Mouse (Mus musculus): Measurements from ENCODE around the gene Amelx.

The Amelx gene

GRCm38 (mm10) chrX:169187100-169187499 lies at the start of gene Amelx:
Gene Amelx, minus strand, starts transcription at chrX:169187200.
- DNase-seq, result no peak

- DNase-seq, result no peak
These were observed 35.5 kb upstream of the Amelx start for GRCm38 (mm10) chrX:169222357-169223062.

GRCm38 (mm10) chrX:169220064-169220463 lies 33.1 kb upstream of the Amelx start:
- DNase-seq, result no peak

DNA sequence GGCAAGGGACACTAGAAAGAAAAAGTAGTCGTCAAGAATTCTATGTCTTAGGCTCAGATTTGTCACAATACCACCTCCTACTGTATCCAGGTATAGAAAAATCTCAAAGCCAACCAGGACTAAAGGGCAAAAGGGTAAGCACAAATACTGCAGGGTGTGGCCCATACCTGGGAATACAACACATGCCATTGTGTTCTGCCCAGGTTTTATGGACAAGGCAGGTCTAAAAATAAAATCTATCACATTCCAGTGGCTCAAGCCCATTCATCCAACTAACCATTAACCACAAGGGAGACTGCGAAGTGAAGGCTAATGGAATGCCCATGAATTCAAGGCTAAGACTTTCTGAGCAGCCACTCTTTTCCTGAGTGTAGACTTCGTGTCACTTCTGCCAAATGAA lies 23.0 kb upstream of the Amelx start:
- DNase-seq, result no peak

DNA sequence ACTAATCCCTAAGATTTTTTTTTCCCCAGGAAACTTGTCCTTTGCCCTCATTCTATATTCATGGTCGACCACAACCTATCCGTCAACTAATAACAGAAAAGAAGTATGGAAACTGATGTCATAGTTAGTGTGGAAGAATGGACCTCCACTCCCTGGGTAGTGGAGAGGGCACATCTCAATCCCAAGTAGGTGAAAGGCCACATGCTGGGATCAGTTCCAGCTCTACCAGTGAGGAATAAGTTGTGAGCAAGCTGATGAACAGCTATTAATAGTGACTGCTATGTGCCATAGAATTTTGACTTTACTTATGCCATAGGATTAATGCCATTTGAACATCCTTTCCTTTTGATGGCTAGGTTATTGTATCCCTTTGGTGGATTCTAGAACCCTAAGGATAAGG lies 8.4 kb downstream of the Amelx start:
- DNase-seq, result no peak

- DNase-seq, result peak; percentile 5 to 10
These were observed 13.2 kb downstream of the Amelx start for GRCm38 (mm10) chrX:169173796-169174195.

DNA sequence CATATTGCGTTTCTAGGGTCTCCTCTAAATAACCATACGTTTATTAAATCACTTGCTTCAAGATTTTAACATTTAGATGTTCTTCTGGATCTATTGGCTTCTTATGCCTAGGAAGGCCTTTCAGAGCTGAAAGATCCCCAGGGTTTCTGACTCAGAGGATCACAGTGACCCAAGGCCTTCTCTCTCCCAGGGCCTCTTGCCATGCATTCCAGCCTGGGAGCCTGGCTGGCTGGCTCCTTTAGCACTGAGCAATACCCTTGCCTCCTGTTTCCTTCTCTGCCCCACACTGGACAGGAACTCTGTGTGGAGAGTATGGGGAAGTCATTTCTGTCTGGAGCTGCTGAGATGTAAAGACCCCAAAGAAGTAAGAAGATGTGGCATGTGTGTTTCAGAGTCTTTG lies 16.0 kb downstream of the Amelx start:
- DNase-seq, result no peak

- no peak for DNase-seq
These were observed 28.6 kb downstream of the Amelx start for GRCm38 (mm10) chrX:169158385-169158784.

DNA sequence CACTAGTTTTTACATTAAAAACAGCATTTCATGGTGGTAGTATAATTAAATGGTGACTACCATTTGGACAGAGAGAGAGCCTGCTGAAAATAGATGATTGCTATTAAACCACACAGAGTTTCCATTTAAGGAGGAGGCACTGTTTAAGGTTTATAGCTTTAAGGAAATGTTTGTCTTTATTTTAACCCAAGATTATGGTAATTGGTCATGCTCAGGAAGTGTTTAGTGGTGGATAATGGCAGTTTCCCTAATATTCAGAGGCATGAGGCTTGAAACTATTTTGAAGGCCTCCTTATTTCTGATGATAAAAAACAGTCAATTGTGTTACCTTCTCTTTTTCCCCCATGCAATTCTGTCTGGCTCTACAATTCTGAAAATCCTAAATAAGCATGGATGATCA lies 33.2 kb downstream of the Amelx start:
- no peak for DNase-seq

DNA sequence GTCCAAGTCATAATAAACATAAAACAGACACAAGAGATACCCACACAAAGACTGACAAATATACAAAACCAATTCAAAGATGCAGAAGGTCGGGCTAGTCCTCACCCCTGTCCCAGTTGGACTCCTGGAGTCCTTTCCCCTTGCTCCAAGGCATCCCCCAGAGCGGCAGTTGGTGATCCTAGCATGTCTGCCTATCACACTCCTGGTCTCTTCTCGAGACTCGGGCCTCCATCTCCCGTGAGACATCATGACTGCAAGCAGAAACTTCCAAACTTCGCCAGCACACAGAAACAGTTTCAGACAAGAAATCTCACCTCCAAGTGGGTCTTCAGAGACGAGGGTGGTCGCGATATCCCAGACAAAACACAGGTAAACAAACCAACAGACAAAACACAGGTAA lies 46.5 kb downstream of the Amelx start:
- DNase-seq, result no peak

DNA sequence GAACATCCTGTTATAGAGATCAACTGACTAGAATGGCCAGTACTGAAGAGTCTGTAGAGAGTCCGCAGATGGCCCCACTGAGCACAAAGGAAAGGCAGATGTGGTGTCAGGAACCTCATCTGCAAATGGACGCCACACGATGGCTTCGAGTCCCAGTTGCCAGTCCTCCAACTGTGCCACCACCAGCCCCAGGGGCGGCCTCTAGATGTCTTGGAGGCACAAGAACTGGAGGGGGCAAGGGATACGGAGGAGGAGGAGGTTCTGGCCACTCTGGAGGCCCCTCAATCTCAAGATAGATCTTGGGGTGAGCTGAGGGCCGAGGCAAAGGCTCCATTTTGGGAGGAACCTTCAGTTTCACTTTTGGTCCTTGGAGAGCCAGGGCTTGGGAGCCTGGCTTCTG lies 47.2 kb downstream of the Amelx start:
- no peak for DNase-seq

Data from kidney, postnatal 4 days (tissue).